Mouse (Mus musculus) right cerebral cortex, adult 18-20 months (tissue): ENCODE results near the gene Mars.
A peak's percentile ranks its signal among the peaks of the same experiment; 100 is the strongest.

Experiments used
- DNase-seq: peaks from one replicate; pipeline ENCODE4 v3.0.0; 2022; ENCODE audit warnings: mixed read lengths

Mars gene

DNA sequence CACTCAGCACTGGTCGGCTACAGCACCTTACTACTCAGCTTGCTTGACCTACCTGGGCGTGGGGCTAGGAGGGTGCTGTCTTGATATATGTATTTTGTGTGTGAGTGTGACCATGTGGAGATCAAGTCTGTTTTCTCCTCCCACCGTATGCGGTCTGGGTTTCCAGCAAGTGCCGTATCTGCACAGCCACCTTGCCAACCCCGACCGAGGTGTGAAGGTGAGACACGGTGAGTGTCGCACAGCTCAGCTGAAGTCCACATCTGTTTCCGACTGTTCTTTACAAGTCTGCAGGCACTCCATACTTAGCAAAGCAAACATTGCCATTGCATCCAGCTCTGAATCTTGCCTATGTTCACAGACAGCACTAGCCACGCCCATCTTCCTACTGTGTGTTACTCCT is 8.4 kb downstream of the Mars start:
- no peak for DNase-seq

DNA sequence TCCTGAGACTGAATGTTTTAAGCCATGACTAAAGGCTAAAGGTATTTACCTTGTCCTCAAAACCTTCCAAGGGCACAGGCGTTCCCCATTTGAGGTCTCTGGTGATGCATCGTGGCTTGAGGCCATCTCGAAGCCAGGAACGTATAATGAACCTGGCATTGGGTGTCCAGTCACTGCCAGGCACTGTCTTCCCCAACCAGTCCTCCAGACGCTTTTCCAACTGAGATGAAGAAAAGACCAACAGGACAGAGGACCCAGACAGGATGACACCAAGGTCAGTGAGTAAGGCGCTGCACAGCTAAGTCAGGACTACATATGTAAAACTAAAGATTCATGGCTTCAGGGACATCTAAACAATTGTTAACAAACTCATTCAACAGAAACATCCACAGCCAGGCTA is 11.2 kb downstream of the Mars start:
- DNase-seq: no peak

DNA sequence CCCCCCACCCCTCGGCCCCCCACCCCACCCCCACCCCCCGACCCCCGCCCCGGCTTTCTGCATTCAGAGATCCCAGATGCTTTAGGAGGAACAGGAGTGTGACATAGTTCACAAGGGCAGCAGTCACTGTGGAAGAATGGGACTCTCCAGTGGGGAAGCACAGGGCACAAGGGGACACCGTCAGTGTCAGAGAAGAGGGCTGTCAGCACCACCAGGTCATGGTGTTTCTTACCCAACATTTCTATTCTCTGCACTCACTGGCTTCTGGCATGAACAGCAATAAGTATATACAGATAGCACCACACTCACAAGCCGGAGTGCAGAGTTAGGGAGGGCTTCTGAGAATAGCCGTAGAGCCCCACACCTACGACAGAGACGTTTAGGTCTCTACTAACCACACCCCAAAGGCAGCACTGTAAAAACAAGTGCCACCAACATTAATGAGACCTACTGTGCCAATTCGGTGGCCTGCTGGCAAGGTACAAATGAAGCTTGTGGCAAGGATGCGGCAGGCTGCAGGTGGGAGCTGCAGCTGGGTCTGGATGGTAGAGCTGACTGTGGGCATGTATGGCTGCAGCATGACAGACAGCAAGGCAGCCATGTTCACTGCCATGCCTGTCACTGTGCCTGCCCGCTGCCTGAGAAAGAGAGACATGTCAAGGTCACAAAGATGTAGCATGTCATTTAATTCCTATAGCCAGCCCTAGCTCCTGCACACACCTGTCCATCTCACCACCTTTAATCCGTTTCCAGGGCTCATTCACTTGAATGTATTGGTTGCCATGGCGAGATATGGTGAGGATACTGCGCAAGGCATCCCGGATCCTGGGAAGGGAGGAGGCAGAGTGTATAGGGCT is 14.3 kb downstream of the Mars start:
- DNase-seq: no peak

DNA sequence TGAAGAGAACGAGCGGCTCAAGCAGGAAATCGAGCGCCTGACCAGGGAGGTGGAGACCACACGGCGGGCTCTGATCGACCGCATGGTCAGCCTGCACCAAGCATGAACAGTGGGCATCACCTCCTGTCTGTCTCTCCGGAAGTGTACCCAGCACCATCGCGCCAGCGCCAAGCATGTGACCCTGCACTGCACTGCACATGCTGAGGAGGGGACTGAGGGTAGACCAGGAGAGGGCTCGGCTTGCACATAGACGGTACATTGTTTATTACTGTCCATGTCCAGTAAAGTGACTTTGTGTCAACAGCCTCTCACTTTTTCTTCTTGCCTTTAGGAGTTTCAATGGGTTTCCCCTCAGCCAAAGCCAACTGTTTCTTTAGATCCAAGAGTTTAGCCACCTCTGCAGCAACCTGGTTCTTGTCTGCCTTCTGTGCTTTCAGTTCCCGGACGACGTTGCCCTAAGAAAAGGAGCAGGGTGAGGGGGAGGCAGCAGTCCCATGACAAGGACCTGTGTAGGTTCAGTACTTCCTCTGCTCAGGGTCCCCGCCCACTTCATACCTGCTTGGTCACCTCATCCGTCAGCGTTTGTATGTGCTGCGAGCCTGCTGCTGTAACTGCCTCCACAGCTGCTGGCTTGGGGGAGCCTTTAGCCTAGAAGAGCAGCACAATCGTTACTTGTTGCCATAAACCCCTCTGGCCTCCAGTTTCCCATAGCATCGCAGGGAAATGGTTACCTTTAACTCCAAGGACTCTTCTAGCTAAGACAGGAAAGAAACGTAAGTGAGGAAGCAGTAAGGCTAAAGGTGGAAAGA is 15.4 kb downstream of the Mars start:
- no peak for DNase-seq

DNA sequence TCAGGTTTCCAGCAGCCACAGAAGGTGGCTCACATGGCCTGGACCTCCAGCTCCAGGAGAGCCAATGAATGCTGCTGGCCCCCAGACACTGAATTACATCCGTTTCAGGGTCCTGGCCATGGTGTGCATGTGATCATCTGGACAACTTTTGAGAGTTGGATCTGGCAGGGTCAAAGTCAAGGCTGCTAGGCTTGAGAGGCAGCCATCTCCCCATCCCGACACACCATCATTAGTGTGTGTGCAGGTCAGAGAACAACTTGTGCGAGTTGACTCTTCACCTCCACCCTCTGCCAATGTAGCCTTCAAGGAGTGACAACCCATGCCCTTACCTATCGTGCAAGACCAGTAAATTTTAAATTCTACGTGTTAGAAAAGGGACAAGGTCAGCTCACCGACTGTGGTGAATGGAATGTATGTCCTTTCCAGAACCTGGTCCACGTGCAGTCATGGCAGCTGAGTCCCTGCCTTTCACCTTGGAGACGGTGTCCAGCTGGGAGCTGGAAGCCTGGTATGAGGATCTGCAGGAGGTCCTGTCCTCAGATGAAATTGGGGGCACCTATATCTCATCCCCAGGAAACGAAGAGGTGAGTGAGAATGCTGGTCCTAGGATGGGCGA is 16.6 kb downstream of the Mars start:
- no peak for DNase-seq

DNA sequence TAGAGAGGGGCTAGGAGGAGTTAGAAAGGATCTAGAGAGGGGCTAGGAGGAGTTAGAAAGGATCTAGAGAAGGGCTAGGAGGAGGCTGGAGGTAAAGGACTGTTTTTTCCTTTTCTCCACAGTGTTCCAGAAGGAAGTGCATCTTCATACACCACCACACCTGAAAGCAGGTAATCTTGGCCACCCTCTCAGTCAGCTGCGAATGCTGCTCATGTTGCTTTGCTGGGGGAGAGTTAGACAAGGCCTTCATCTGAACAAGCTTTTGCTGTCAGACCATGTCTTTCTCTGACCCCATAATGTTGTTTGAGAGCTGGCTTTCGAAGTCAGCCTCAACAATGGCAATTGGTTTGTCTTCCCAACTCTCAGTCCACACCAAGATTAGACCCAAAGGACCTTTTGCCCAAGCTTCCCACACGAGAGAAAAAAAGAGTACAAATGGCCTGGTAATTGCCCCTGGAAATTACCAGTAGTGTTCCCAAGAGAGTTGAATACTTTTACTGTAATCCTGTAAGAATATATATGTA is 17.9 kb downstream of the Mars start:
- DNase-seq: no peak

DNA sequence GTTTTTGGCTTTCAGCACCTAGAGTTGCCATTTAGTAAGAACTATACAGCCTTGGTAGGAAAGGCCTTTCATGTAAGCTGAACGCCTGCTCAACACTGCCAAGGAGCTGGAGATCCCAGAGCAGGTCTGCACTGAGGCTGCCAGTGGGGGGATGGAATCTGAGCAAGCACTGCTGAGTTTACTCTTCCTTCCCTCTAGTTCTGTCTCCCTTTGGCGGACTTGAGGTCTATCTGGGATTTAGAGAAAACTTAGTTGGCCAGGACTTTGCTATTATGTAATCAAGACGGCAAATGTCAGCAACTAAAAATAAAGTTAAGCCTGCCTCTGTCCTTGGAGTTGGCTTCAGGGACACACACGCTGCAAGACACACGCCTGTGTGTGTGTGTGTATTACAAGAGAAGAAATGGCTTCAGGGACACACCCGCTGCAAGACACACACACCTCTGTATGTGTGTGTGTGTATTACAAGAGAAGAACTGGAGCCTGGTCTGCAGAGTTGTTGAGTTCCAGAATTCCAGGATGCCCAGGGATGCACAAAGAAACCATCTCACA is 18.5 kb downstream of the Mars start:
- no peak for DNase-seq

DNA sequence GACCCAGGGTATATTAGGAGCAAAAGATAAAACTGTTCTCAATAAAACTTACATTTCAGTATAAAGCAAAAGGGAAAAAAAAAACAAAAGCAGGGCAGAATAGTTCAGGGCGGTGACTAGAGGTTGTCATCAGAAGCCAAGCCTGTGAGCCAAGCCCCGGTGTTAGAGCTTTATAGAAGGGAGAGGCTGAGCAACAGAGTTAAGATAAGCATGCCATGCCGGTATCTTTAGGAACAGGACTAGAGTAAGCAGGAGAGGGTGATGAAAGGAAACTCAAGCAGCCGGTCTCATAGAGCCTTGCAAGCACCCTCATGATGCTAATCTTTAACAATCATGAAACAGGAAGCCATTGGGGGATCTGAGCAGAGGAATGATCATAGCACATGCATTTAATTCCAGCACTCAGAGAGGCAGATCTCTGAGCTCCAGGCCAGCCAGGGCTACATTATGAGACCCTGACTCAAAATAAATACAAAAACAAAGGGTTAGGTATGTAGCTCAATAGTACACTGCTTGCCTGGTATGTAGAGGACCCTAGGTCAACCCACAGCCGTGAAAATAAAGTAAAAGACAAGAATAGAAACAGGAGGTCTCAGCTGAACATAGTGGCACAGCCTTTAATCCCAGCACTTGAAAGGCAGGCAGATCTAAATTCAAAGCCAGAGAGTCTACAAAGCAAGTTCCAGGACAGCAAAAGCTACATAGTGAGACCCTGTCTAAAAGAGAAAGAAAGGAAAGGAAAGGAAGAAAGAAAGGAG is 19.5 kb downstream of the Mars start:
- no peak for DNase-seq

DNA sequence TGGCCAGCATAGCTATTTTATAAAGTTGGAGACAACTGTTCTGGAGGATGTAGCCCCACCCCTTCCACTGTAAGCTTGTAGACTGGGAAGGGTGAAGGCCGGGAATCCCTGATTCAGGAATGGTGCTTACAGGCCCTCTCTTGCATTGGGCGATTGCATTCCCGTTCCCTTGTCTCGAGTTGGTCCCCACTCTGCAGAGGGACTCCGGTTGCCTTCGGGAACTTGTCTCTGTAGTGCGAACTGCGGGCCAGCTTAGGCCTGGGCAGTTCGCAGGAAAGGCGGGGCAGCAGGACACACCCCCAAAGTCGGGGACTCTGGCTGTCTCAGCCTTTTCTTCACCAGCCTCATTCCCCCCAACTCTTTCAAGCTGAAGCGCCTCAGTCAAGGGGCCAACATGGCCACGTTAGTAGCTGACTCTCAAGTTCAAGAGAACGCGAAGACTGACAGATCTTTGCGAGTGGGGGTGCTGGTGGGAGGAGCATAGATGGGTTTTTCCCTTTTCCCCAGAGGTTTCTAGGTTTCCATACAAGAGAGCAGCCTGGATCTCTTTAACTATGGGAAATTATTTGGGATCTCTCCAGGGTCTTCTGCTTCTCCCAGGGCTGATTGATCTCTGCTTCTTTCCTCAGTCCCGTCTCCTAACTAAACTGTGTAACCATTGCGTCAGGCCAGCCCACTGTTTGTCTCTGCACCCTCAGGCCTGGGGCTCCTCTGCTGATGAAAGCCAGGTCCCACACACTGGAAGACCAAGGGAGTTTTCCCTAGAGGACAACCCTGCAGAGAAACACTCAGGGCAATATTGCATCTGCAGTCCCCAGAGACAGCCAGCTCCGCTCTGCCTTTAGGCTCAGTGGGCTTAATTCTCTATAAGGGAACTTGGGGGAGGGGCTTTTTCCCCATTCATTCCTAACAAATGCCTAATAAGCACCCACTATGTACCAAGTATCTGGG is 20.4 kb downstream of the Mars start:
- DNase-seq: peak; percentile 52

DNA sequence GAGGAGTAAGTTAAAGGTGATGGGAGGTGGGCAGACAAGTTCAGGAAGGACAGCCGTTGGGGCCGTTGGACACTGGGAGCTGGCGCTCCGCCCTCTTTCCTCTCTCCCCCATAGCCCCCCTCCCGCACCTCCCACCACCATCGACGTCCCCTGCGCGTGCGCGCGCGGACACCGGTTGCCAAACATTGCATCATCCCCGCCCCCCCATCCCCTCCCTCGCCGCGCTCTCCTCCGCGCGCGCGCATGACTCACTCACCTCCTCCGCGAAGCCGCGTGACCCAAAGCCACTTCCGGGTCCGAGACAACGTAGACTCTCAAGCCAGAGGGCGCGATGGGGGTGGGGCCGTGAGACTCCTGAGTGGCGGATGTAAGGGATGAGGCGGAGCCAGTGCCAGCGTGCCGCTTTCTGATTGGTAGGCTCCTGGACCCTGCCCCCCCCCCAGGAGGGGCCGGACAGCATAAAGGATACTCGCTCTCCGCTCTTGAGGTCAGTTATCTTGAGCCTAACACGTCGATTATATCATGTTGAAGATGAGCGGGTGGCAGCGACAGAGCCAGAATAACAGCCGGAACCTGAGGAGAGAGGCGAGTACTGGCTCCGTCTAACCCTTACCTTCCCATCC is 21.2 kb downstream of the Mars start:
- DNase-seq: peak; percentile 100

DNA sequence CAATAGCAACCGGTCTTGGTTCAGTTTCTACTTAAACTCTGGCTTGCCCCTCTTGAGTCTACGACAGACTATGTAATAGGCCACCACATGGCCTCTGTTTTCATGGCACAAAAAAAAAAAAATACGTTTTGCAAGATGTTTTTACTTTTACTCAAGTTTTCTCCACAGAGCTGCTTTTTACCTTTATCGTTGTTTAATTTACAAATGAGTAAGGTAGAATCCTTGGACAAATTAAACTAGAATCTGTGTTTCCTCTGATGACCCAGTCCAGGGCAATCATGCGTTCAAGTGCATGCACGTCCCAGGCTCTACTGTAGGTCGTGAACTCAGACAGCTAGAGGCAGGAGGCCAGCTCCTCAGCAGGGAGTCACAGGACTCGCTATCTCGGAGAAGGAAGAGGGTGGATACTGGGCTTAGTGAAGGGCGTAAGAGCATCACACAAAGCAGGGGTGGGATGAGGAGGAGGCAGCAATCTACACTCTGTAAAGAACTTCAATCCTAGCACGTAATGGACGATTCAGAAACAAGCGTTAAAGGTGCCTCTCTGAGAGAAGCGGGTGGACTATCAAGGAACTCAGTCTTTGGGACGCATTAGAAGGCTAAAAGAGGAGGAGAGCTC is 21.9 kb downstream of the Mars start:
- DNase-seq: peak; percentile 52

DNA sequence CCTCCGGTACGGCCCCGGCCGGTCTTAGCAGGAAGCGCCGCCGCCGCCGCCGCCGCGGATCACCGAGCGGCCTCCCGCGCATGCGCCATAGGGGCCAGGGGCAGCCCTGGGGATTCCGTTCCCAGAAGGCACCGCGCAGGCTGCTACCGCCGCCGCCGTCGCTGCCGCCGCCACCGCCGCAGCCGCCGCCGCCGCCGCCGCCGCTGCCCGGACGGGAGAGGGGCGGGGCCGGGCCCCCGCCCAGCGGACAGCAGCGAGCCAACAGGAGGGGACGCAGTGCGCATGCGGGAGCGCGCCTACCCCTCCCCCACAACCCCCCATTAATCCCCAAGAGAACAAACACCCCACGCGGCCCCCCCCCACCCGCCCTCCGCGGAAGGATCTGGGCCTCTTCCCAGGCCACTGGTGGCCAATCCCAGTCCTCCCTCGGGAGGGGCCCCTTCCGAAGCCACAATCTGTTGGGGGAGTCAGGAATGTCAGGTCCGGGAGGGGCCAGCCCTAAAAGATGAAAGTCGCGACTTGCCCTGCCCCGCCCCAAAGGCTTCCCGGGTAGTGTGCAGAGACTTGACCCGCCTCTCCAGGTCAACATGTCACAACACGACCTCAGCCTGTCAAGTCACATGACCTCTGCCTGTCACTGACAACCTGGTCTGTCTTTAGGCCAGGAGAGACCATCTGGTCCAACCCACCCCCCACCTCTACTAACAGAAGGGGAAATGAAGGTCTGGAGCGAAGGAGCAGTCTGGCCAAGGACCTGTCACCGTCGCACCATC is 22.6 kb downstream of the Mars start, which contains the start of gene Mbd6:
Gene Mbd6 (minus strand): TSS at position 219 of the 773 bp plus-strand sequence.
- DNase-seq: peak; percentile 88

DNA sequence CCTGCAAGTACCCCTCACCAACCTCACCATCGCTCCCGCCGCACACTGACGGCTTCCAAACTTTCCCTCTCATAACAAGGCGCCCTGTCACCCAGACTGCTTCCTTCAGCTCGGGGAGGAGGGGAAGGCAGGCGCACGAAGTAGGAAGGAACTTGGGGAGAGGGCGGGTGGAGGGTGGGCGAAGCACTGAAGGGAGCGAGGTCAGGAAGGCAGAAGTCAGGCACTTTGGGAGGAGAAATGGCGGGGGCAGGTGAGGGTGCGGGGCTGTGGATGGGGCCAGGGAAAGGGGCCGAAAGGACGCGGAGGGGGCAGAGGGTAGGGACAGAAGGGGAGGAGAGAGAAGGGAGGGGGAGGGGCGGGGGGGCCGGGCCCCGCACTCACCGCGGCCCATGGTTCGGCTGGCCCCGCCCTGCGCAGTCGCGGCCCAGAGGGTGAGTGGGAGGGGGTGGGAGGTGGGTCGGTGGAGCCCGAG is 23.2 kb downstream of the Mars start:
- DNase-seq: peak; percentile 41

DNA sequence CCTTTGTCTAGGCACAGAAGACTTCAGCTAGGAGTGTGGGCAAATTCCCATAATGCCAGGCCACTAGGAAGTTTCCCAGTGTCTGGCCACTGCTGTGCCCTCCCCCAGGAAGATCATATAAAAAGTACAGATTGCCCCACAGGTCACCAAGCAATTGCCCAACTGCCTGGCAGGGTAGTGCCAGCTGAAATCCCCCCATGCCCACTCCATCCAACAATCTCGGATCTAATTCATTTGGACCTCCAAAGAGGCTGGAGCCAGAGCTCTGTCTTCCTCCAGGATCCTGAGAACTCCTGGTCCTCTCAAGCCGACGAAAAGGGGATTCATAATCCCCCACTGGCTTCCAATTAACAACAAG is 23.7 kb downstream of the Mars start:
- DNase-seq: no peak

DNA sequence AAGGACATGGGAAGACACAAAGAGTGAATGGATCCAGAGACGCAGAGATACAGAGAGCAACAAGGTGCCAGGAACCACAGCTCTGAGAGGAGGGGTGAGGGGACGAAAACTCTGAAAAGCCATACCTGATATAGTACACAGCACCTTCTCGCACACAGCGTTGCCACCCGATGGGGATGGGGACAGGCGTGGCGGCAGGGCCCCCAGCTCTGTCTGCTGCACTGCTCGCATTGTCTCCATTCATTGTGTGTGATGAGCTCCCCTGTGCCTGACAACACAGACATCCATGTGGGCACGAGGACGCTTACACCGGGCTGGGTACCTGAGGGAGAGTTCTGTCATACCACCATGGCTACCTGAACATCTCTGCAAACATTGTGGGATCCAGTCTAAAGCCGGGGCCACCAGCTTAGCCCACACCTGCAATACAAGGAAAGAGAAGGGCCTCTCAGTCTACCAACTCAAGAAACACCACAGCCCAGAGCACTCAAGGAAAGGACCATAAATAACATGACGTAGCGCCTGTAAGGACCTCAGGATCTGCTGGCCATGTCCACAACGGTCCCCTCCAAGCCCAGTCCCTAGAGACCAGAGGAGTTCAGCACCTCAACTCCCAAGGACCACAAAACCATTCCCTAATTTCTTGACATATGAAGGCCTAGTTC is 24.2 kb downstream of the Mars start:
- no peak for DNase-seq

DNA sequence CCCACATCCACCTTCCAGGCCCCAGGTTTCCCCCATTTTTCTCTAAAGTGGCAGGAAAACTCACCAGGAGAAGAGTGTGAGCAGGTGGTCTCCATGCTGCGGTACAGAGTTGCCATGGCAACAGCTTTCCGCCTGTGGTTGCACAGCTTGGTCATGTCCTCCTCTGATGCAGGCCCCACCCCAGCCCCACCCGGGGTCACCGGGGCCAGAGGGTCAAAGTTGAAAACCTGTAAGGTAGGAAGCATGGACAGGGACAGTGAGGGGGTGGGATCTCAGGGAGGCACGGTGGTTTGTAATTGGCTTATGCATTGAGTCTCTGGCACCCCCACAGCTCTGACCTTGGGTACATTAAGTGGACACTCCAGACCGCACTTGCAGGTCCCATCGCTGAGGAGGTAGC is 24.9 kb downstream of the Mars start:
- no peak for DNase-seq

DNA sequence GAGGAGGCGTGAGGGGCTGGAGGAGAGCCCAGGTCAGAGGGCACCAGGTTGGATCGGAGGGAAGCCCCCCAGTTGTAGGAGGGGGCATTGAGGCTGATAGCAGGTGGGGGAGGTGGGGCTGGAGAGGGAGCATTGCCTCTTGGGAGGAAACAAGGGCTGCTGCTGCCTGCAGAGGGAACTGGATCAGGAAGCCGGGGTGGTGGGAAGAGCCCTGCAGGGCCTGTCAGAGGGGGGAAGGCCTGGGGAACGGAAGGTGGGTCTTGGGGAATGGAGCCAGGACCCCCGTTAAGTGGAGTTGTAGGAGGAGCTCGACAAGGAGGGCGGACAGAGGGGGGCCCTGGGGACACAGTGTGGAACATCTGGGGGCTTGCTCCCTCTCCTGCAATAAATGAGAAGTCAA is 25.4 kb downstream of the Mars start:
- DNase-seq: no peak

DNA sequence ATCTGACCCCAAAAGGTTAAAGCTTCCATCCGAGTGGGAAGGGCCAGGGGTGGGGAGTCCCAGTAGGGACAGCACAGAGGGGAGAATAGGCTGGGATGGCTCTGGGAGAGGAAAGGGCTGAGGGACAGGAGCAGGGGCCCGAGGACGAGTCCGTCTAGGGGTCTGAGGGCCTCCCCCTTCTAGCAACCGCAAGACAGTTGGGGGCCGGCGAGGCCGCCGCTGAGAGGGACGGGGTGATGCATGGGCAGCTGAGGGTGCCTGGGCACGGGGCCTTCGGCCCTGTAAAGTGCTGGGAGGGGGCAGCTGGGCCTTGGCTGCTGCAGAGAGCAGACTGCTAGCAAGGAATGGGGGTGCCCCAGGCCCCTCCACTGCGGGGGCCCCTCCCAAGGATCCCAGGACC is 25.9 kb downstream of the Mars start:
- DNase-seq: no peak
